Mouse (Mus musculus): Measurements from ENCODE around the gene Gja5. TPM values are rescaled to one million over a fixed set of nuclear protein-coding genes. Genes with fewer than 3 reads are reported as not detected.
A peak's percentile ranks its signal among the peaks of the same experiment; 100 is the strongest.
"Not testable (repeated sequence)": the region's sequence is repeated elsewhere in the genome, so short reads cannot be mapped to it uniquely, and the experiment has no call there.

Gja5 gene
- total RNA-seq, 2 experiments from 2014 or later, result 0.84 to 1.4 TPM

DNA sequence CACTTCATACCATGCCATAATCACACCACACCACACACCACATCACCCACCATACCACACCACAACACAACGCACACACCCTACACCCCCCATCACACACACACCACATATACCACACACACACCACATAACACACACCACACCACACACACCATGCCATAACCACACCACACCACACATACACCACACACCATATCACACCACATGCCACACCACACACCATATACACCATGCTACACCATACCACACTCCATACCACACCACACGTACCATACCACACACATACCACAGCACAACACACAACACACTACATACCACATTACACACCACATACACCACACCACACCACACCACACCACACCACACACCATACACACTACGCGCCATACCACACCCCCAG, 155.6 kb downstream of the Gja5 start:
- no peak overlapping the region for H3K4me3 ChIP-seq
- H3K27ac ChIP-seq, result no peak overlapping the region
- DNase-seq (ENCODE audit: low spot score in 2 of 2), result no peak
- TF ChIP-seq CTCF (conservative IDR thresholded peaks at IDR 0.05), result no peak

GRCm38 (mm10) chr3:97062814-97063213, 158.3 kb downstream of the Gja5 start:
- DNase-seq (ENCODE audit: low spot score in 2 of 2), result no peak
- Histone ChIP-seq H3K4me3 (no peak overlapping the region), H3K27ac (no peak overlapping the region)
- TF ChIP-seq CTCF (conservative IDR thresholded peaks at IDR 0.05), result no peak

GRCm38 (mm10) chr3:97064046-97064445, 159.6 kb downstream of the Gja5 start:
- no peak for TF ChIP-seq CTCF (conservative IDR thresholded peaks at IDR 0.05)
- Histone ChIP-seq H3K4me3 (no peak overlapping the region), H3K27ac (no peak overlapping the region)
- no peak for DNase-seq (ENCODE audit: low spot score in 2 of 2)

DNA sequence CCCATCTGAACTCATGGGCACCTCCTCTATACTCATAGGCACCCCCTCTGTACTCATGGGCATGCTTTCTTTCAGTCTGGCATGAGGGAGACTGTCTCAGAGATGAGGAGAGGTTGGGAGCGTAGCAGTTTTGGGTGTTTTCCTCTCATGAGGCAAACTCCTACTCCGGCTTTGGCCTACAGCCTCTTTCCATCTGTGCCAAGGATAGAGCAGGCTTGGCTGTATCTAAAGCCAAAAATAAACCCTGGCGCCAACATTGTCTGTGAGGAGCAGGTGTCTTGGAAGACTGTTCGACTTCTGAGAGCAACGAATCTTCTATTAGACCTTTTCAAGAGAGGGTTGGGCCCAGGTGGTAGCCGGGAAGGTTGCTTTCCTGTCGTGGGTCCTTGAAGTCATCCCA, 165.1 kb downstream of the Gja5 start:
- not testable (repeated sequence) for DNase-seq (ENCODE audit: low spot score in 2 of 2); H3K27ac ChIP-seq; H3K4me3 ChIP-seq

DNA sequence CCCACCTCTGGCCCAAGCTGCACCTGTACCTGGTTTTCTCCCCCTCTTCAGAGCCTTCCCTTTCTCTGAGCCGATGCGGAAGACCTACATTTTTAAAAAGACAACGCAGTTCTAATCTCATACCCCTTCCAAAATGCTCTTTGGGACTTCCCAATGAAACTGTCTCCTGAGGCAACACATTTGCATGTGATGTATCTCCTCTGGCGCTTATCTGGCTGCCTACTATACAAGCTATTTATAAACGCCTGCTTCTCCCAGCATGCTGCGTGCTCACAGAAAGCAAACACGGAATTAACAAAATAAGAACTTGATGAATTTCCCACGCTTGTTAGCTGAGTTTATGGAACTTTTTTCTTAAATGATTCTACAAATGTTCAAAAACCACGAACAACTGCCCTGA, 167.4 kb downstream of the Gja5 start:
- not testable (repeated sequence) for H3K27ac ChIP-seq; DNase-seq (ENCODE audit: low spot score in 2 of 2); H3K4me3 ChIP-seq

- not testable (repeated sequence) for H3K4me3 ChIP-seq; DNase-seq (ENCODE audit: low spot score in 2 of 2); H3K27ac ChIP-seq
Measured at GRCm38 (mm10) chr3:97072361-97072760, 167.9 kb downstream of the Gja5 start.

DNA sequence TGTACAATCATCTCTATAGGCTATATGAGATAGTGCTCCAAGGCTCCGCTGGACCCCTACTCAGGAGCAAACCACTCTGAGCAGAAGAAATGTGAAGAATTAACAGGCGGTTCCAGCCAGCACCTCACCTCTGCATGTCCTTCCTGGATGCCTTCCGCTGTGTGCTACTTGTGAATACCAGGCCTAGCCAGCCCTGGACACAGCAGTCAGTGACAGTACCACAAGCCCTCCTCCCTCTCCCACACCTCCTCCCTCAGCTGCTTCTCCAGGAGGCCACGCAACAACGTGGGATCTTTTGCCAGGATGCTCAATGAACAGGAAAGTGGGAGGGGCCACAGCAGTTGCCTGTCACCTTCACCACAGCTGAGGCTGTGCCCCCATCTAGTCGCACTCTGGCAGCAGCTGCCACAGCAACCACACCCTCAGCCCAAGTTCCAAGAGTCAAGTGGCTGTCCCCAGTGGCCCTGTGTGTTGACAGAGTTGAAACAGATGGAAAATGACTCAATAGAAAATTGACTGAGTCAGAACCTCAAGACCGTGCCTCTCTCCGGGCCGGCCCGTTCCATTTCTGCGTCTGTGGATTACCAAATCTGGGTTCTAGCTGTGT, 171.4 kb downstream of the Gja5 start:
- DNase-seq (ENCODE audit: low spot score in 2 of 2); H3K4me3 ChIP-seq: not testable (repeated sequence)

DNA sequence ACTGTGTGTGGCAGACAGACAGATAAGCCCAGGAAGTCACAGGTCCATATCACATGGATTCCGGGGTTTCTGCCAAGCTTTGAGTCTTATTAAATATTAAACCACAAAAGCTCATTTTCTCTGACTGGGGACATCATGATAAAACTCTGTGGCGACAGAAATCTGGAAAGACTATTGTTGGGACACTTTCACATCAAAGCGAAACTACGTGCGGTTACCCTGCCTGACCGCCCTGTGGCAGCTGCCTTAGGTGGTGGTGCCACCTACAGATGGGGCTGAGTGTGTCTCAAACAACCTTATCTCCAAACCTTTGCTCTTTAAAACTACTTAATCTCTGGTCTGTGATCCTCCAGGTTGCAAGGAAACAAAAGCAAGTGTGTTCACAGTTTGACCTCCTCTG, 171.9 kb downstream of the Gja5 start:
- Histone ChIP-seq H3K4me3 (peak overlapping the region; percentile 22; the same call in 1 of the 2 replicates), H3K27ac (no peak overlapping the region)
- peak in 1 of 2 experiments; percentile 33 for DNase-seq (ENCODE audit: low spot score in 2 of 2)
- peak; percentile 80 for TF ChIP-seq CTCF (conservative IDR thresholded peaks at IDR 0.05)

More for the DNA sequence above, 171.4 kb downstream of the Gja5 start:
- not testable (repeated sequence) for H3K27ac ChIP-seq

DNA sequence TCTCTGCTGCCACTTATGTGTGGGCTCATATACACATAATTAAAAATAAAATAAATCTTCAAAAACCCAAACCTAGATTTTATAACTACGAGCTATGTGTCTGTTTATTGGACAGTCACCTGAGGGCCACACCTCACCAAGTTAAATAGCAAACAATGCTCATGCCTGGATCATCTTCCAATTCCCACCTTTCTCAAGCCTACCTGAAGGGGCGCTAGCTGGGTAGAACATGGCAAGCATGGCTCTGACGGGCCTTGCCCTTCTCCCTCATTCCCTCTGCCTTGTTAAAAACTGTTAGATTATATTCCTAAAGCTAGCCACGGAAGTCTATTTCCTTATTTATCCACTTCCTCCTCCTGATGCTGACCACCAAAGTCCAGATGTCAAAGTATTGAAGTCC, 173.9 kb downstream of the Gja5 start:
- DNase-seq (ENCODE audit: low spot score in 2 of 2), result no peak
- TF ChIP-seq CTCF (conservative IDR thresholded peaks at IDR 0.05), result peak; percentile 38
- no peak overlapping the region for H3K4me3 ChIP-seq
- H3K27ac ChIP-seq, result no peak overlapping the region

DNA sequence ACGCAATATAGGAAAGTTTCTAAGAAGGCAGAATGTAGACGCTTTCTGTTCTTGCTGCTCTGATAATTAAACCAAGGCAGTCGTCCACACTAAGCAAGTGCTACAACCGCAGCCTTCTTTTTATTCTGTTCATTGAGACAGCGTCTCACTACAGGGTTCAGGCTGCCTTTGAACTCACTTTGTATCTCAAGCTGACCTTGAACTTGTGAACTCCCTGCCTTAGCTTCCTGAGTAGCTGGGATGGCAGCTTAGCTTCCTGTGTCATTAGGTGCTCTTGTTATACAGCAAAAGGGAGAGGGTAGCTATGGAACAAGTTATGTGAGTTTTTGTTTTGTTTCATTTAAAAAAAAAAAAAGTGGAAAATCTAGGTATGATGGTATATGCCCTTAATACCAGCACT, 177.7 kb downstream of the Gja5 start:
- Histone ChIP-seq H3K4me3 (no peak overlapping the region), H3K27ac (no peak overlapping the region)
- DNase-seq (ENCODE audit: low spot score in 2 of 2), result no peak
- TF ChIP-seq CTCF (conservative IDR thresholded peaks at IDR 0.05), result no peak

- DNase-seq (ENCODE audit: low spot score in 2 of 2), result no peak
Measured at GRCm38 (mm10) chr3:97087326-97087725, 182.8 kb downstream of the Gja5 start.

DNA sequence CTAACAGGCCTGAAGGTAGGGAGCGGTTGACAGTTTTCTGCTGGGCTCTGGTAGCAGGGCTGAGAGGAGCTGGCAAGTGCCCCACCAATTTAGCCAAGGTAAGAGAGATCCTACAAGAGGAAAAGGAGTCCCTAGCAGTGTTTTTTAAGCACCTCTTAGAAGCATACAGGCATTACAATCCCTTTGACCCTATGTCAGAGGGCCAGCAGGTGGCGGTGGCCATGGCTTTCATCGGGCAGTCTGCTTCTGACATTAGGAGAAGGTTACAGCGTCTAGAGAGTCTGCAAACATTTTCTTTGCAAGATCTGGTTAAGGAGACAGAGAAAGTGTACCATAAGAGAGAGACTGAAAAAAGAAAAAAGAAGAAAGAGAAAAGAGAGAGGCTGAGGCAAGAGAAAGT, 183.8 kb downstream of the Gja5 start:
- not testable (repeated sequence) for H3K4me3 ChIP-seq; H3K27ac ChIP-seq; DNase-seq (ENCODE audit: low spot score in 2 of 2)

More at GRCm38 (mm10) chr3:97087326-97087725, 182.8 kb downstream of the Gja5 start:
- peak; percentile 66 for TF ChIP-seq CTCF (conservative IDR thresholded peaks at IDR 0.05)
- Histone ChIP-seq H3K4me3 (no peak overlapping the region), H3K27ac (no peak overlapping the region)

DNA sequence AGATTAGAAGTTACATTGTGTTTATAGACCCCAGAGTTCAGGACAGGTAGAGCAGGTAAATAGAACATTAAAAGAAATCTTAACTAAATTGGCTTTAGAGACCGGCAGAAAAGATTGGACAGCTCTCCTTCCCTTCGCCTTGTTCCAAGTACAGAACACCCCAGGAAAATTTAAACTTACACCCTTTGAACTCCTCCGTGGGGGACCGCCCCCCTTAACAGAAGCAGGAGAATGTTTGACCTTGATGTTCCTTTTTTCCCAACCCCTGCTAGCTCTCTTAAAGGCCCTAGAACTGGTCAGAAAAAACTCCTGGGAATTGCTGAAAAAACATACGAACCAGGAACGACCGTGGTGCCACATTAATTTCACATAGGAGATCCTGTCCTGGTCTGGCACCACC, 187.5 kb downstream of the Gja5 start:
- H3K27ac ChIP-seq; DNase-seq (ENCODE audit: low spot score in 2 of 2); H3K4me3 ChIP-seq: not testable (repeated sequence)

DNA sequence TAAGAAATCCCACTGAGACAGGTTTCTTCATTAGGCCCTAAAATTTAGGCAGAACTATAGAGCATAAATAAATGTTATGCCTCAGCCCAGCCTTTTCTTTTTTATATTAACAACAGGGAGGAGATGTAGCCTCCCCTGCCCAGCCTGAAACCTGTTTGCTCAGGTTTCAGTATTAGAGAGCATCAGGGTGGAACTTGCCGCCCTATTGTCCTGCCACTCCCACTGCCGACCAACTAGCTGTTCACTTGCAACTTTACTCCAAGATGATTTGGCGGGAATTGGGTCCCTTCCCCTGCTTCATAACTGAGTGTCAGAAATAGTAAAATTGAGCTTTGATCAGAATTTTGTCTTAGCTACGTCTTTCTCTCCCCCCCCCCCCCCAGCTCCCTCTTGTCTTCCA, 192.2 kb downstream of the Gja5 start:
- DNase-seq (ENCODE audit: low spot score in 2 of 2); H3K27ac ChIP-seq; H3K4me3 ChIP-seq: not testable (repeated sequence)
